Mouse (Mus musculus): ENCODE results near the gene Pcdh7.
"Not testable (repeated sequence)": the region's sequence is repeated elsewhere in the genome, so short reads cannot be mapped to it uniquely, and the experiment has no call there.

Pcdh7 gene

DNA sequence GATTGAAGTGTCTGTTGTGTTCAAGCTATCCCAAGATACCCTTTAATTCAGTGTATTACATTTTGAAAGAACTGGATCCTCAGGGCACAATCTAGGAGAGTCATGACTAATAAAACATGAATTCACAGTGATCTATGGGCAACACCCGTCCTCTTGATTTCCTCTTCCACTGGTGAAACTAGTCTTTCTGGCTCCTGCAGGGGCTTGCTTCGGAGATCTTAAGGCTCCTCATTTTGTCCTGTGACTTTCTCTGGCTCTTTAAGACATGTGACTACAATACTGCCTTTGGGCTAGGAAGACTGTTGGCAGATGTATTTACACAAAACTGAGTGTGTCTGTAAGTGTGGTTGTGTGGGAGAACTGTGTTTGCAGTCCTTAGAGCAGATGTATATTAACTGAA is 225.4 kb downstream of the Pcdh7 start:
- no peak for DNase-seq

DNA sequence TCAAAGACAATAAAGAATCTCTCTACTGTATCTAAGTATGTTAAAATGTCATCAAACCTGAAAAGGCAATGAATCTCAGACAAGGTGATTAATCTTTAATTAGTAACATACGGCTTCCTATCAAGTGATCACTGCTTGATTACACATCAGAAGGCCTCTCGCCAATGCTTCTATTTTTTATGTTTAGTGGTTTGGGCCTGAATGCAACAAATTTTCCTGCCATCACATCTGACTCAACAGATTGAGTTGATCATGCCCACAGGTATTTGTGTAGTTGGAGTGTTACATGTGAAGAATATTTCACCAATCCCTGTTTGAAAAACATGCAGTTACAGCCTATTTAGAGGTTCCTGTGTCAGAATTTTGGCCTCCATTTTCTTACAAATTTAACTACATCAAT is 225.8 kb downstream of the Pcdh7 start:
- DNase-seq = no peak

- DNase-seq = no peak
These were observed 227.7 kb downstream of the Pcdh7 start for GRCm38 (mm10) chr5:57945419-57945818.

DNA sequence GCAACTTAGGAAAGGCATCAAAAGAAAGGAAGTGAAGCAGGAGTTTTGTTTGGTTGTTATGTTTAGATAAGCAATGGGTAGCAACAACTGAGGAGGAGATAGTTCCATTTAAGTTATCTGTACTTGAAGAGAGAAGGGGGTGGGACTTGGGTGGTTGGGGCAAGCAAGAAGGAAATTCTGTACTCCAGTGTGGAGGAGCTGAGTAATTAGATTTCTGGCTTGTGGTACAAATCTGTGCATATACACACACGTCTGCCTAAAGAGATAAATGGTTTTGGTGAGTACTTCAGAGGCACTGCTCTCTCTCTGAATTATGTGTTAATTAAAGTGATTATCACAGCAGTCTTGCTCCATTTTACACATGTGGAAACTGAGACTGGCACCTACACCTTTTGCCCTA is 241.6 kb downstream of the Pcdh7 start:
- no peak for DNase-seq

- no peak for DNase-seq
These were observed 246.0 kb downstream of the Pcdh7 start for GRCm38 (mm10) chr5:57963792-57964191.

- no peak for DNase-seq
These were observed 246.4 kb downstream of the Pcdh7 start for GRCm38 (mm10) chr5:57964201-57964600.

DNA sequence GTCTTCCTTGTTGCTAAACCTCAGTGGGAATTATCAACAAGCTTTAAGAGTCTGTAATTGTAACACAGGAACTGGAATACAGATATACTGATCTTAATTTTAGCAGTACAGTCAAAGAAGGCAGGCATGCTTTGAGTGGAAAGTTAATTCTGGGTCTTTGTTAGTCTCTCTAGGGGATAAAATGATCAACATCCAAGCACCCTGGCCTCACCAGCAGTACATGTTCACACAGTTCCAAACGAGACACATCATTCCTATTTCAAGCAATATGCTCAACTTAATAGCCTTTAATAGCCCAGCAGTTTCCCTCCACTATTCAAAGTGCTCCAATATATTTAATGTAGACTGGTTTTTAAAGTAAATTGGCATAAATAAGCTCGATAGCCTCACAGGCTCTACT is 275.8 kb downstream of the Pcdh7 start:
- DNase-seq = no peak

- no peak for DNase-seq
These were observed 303.6 kb downstream of the Pcdh7 start for GRCm38 (mm10) chr5:58021331-58021730.

- no peak for DNase-seq
These were observed 307.4 kb downstream of the Pcdh7 start for GRCm38 (mm10) chr5:58025123-58025522.

DNA sequence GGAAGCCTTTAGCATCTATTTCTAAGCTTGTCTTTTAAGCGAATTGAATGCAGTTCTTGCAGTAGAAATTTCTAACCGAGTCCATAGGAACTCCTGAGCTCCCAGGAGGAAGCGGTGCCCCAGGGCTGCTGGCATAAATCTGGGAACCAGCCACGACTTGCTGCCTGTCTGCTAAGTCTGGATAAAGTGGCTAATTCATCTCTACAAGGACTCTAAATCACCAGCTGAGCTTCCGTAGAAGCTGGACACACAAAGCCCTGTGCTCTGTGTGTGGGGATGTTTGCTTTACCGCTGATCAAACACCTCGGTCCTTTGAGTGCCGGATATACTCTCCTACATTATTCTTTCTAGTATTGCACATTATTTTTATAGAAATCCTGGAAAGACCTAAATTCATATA is 308.0 kb downstream of the Pcdh7 start:
- DNase-seq = no peak

- DNase-seq = no peak
These were observed 322.1 kb downstream of the Pcdh7 start for GRCm38 (mm10) chr5:58039875-58040274.

DNA sequence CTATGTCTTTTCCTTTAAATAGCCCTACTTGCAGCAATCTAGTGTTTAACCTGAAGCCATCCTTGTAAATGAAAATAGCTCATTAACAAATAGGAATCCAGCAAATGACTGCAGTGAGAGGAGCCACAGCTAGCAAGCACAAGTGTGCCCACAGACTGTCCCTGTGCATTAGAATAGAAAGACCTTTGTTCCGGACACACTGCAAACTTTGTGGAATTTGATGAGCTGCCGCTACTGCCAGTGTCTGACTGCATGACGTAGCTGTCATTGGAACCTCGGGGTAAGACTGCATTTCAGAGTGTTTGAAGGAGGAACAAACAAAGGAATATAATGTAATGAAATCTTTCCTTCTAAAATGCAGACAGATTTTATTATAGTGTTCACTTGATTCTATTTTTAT is 326.4 kb downstream of the Pcdh7 start:
- DNase-seq = no peak

GRCm38 (mm10) chr5:58081054-58081453 is 363.3 kb downstream of the Pcdh7 start:
- DNase-seq = no peak

DNA sequence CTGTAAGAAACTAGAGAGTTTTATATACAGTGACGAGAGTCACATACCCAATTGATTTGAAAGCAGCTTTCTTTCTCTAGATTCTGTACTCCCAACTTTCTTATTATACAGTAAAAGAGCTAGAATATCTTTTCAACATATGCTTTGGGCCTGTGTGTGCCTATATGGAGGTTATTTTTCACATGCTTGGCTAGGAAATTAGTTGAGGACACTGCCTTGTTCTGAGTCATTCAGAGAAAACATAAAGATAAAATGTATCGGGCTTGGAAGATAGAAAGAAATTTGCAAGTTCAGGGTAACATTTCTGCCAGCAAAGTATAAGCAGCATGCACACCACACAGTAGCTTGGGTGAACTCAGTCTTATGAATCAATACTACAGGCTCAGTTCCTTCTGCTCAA is 364.5 kb downstream of the Pcdh7 start:
- no peak for DNase-seq

DNA sequence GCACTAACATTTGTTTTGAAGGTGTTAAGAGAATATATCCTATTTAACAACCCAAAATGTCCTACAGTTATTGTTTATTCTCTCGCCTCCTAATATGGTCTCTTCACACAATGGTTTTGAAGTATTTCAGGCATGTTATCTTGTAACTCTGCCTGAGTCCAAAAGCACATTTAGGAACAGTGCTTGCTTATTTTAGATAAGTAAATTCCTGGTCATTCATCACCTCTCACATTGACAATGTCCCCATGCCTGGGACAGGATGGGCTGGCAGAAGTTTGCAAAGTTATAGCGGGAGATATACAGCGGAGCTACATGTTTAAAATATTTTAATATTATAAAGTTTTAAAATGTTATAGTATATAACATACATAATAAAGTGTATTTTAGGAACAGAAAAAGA is 365.3 kb downstream of the Pcdh7 start:
- no peak for DNase-seq

DNA sequence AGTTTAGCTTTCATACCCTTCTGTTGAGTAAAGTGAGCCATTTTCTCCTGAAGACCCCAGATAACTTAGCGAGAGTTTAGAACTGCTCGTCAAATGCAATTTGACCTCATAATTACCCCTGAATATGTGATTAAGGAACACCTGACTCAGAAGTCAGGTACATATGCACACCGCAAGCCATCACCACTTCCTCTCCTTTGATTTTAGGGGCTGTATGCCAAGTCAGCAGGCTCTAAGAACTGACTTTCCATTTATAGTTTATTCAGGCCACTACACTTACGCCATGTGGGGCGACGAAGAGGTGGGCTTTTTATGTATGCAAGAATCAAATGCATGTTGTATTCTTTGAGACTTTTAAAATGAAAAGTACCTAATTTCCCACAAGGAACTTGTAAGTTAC is 366.2 kb downstream of the Pcdh7 start:
- DNase-seq = no peak

DNA sequence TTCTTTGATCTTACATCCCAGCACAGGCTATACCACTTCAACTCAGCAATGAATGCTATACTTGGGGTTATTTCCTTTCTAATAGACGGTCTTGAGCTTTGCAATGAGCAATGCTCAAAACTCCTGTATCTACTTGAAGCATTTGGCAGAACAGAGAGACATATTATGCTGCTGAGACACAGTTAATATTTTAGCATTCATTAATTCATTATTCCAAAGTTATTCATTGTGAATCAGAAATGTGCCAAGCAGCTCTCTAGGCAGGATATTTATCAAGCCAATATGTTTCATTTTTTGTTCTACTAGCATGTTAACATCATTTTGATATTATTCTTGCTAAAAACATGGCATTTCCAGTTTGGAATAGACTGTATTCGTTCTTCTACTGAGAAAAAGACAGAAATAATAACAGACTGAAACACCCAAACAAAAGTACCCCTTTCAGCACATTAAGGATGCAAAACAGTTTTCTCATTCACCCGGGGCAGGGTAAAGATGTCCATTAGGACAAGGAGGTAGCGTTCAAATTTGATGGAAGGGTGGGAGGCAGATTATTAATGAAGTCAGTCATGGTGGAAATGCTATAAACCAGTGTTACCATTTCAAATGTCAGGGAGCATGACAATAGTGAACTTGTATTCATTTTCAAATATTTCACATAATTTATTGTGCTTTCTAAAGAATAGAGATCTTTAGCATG is 391.0 kb downstream of the Pcdh7 start:
- DNase-seq = no peak

DNA sequence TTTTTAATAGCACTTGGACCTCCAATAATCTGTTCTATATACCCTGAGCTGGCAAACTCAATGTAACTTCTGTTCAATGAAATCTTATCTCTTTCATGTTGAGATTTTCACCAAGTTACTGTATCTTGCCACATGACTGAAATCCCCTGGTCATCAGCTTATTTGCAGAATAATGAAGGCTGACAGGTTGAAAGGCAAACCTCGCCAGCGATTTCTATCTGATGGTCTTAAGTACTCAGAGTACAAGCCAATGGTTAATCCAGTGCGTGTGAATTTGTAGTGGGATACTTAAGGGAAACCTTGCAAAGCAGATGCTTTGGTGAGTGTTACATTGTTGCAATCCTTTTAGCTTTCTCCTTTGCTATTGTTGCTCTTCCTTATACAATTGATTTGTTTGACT is 398.3 kb downstream of the Pcdh7 start:
- no peak for DNase-seq

GRCm38 (mm10) chr5:58117896-58118295 is 400.1 kb downstream of the Pcdh7 start:
- DNase-seq = no peak

DNA sequence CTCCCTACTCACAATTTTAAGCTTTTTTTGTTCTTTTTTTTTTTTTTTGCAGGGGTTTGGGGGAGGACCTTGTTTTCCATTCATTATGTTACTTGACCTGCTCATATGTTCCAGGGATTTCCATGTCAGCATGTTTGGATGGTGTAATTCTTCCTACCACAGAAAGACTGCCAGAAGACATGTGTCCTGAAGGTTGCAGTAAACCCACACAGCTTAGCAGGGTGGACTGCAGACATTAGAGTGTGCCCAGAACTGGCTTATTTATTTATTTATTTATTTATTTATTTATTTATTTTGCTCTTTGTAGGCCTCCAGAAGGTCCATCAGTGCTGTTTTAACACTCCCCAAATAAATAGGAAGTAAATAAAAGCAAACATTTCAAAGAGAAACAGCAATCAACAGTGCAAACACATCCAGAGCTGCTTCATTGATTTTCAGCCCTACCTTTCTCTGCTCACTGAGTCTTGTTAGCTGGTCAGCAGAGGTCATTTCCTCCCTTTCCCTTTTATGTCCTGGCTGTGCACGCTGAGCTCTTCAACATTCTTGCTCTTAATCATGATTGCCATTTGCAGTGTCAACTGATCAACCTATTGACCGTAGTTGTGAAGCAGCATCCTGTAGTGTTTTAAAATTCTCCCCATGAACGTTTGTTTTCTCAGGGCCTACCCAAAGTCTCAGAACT is 401.3 kb downstream of the Pcdh7 start:
- DNase-seq = no peak

- no peak for DNase-seq
These were observed 426.1 kb downstream of the Pcdh7 start for GRCm38 (mm10) chr5:58143897-58144296.

DNA sequence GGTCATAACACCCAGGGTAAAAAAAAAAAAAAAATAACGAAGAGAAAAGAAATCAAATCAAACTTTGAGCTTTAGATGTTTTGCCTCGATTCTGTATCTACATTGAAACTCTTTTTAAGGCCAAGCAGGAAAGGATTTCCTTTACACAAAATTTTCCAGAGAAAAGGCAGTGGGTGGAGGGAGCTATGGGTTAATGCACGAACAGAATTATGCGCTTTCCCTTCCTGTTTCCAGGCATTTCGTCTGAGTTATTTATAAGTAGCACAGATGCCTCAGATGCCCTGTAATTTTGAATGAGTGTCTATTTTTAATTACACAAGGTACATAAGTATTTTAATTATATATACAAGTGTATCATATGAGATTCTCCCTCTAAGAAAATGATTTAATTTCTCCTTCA is 436.2 kb downstream of the Pcdh7 start:
- no peak for DNase-seq

GRCm38 (mm10) chr5:58172218-58172617 is 454.5 kb downstream of the Pcdh7 start:
- no peak for DNase-seq

- not testable (repeated sequence) for DNase-seq
These were observed 456.6 kb downstream of the Pcdh7 start for GRCm38 (mm10) chr5:58174335-58174734.

DNA sequence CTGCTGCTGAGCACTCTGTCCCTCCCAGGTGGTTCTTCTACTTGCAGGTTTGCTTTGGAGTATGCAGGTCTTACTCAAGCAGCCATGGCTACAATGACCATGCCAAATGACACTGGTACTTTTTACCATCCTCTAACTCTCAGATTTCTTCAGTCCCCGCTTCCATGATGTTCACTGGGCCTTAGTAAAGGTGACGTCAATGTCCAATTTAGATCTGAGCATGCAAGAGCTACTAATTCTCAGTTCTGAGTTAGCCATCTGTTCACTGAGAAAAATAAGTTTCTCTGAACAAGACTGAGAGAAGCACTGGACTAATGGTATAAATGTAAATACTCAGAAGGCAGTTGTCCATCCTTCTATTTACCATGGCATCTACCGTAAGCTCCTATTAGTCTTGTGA is 457.8 kb downstream of the Pcdh7 start:
- no peak for DNase-seq

All from lung, postnatal 14 days (tissue).